Mouse (Mus musculus) liver, embryonic 13.5 days (tissue): ENCODE results near the gene Bmp5. TPM values are rescaled to one million over a fixed set of nuclear protein-coding genes. Genes with fewer than 3 reads are reported as not detected.

Experiments
- ATAC-seq: fragments of 200-750 bp; cut with Nextera tagmentation; 2 replicates; pipeline ENCODE4 v1.8.0; 2017; ENCODE audit warnings: low read depth, mild to moderate bottlenecking, moderate number of reproducible peaks, moderate library complexity
- DNase-seq: peaks from one replicate; pipeline ENCODE4 v3.0.0; 2022
- H3K27ac ChIP-seq: fragments of 300-500 bp; sonication (generic); 2 replicates; pipeline ENCODE4 v1.5.1; 2015; ENCODE audit warnings: moderate library complexity, mild to moderate bottlenecking, inconsistent platforms
- H3K27me3 ChIP-seq: fragments of 300-500 bp; sonication (generic); 2 replicates; pipeline ENCODE4 v1.6.1; 2015; ENCODE audit warnings: mild to moderate bottlenecking, inconsistent platforms
- H3K36me3 ChIP-seq: fragments of 300-500 bp; sonication (generic); 2 replicates; pipeline ENCODE4 v1.6.1; 2015; ENCODE audit warnings: mild to moderate bottlenecking, inconsistent platforms
- H3K4me1 ChIP-seq: fragments of 300-500 bp; sonication (generic); replicated peaks from 2 replicates; pipeline ENCODE4 v1.6.1; 2015; ENCODE audit warnings: inconsistent platforms
- H3K4me2 ChIP-seq: fragments of 300-500 bp; sonication (generic); 2 replicates; pipeline ENCODE4 v1.6.1; 2015; ENCODE audit warnings: inconsistent platforms, mild to moderate bottlenecking, moderate library complexity
- H3K4me3 ChIP-seq: fragments of 300-500 bp; sonication (generic); replicated peaks from 2 replicates; pipeline ENCODE4 v1.5.1; 2015; ENCODE audit warnings: mild to moderate bottlenecking, inconsistent platforms
- H3K9ac ChIP-seq: fragments of 300-500 bp; sonication (generic); 2 replicates; pipeline ENCODE4 v1.6.1; 2015; ENCODE audit warnings: mild to moderate bottlenecking, inconsistent platforms
- H3K9me3 ChIP-seq: fragments of 300-500 bp; sonication (generic); replicated peaks from 2 replicates; pipeline ENCODE4 v1.6.1; 2016; ENCODE audit warnings: inconsistent platforms
- WGBS: fragments of 180-500 bp; shearing (Covaris S2); methylation state at CpG from one replicate; pipeline ENCODE4 v1.1.7; 2015; ENCODE audit not compliant: insufficient replicate concordance; 5-methylcytosine and 5-hydroxymethylcytosine counted together
- polyA plus RNA-seq: library from polyadenylated mRNA; unstranded; fragments of >200 nt; fragmentation: Nextera tagmentation; extraction: Ambion mirVana; gene quantifications from 2 replicates; pipeline ENCODE4 v1.2.1, GENCODE M21; 2015

Gene Bmp5
- polyA plus RNA-seq: 1.9 and 2.5 TPM in 2 replicates

- no peaks in the 10 kb centered on the region for H3K36me3 ChIP-seq
- 47% methylated on average over 7 of the region's 7 CpGs for WGBS
- H3K9me3 ChIP-seq: no peaks in the 10 kb centered on the region
- H3K4me3 ChIP-seq: peak within 1 kb of the TSS; percentile 16; the same call in 1 of the 2 replicates
- no peak within 1 kb of the TSS for H3K27ac ChIP-seq
- DNase-seq (no peak), ATAC-seq (no peak)
- H3K4me2 ChIP-seq: no peak within 1 kb of the TSS
- H3K4me1 ChIP-seq: no peaks in the 10 kb centered on the region
- no peak within 1 kb of the TSS for H3K9ac ChIP-seq
- no peaks in the 10 kb centered on the region for H3K27me3 ChIP-seq
Measured at GRCm38 (mm10) chr9:75775129-75775845, at the start of gene Bmp5. TSS of gene Bmp5 (plus strand) at chr9:75775364.

- no peak for DNase-seq
- no peak overlapping the region for H3K4me3 ChIP-seq
Measured at GRCm38 (mm10) chr9:75760075-75760474, 15.1 kb upstream of the Bmp5 start.

GRCm38 (mm10) chr9:75761567-75761966 is 13.6 kb upstream of the Bmp5 start:
- no peak for ATAC-seq
- Histone ChIP-seq H3K4me2 (no peak overlapping the region), H3K4me1 (no peaks in the 10 kb centered on the region), H3K27ac (no peak overlapping the region), H3K27me3 (no peaks in the 10 kb centered on the region), H3K9ac (no peak overlapping the region), H3K9me3 (no peaks in the 10 kb centered on the region), H3K4me3 (no peak overlapping the region), H3K36me3 (no peaks in the 10 kb centered on the region)
- no peak for DNase-seq
- 64% methylated on average over 2 of the region's 2 CpGs for WGBS

More at GRCm38 (mm10) chr9:75760075-75760474, 15.1 kb upstream of the Bmp5 start:
- Histone ChIP-seq H3K4me1 (no peaks in the 10 kb centered on the region), H3K27ac (no peak overlapping the region), H3K36me3 (no peaks in the 10 kb centered on the region), H3K9ac (no peak overlapping the region), H3K9me3 (no peaks in the 10 kb centered on the region), H3K4me2 (no peak overlapping the region), H3K27me3 (no peaks in the 10 kb centered on the region)
- WGBS: 25% methylated on average over 5 of the region's 5 CpGs
- ATAC-seq: no peak

- Histone ChIP-seq H3K9ac (no peak overlapping the region), H3K27ac (no peak overlapping the region), H3K9me3 (no peaks in the 10 kb centered on the region), H3K4me3 (no peak overlapping the region), H3K36me3 (no peaks in the 10 kb centered on the region), H3K27me3 (no peaks in the 10 kb centered on the region), H3K4me2 (no peak overlapping the region), H3K4me1 (no peaks in the 10 kb centered on the region)
- 32% methylated on average over 5 of the region's 5 CpGs for WGBS
- ATAC-seq (no peak), DNase-seq (no peak)
Measured at GRCm38 (mm10) chr9:75762487-75762886, 12.7 kb upstream of the Bmp5 start.

GRCm38 (mm10) chr9:75764792-75765191 is 10.4 kb upstream of the Bmp5 start:
- Histone ChIP-seq H3K36me3 (no peaks in the 10 kb centered on the region), H3K4me2 (no peak overlapping the region), H3K27ac (no peak overlapping the region), H3K9me3 (no peaks in the 10 kb centered on the region), H3K27me3 (no peaks in the 10 kb centered on the region), H3K9ac (no peak overlapping the region), H3K4me3 (no peak overlapping the region), H3K4me1 (peaks cover 4% of the 10 kb centered on the region)
- DNase-seq: no peak
- 75% methylated on average over 7 of the region's 7 CpGs for WGBS
- no peak for ATAC-seq

- Histone ChIP-seq H3K9ac (no peak overlapping the region), H3K4me2 (no peak overlapping the region), H3K36me3 (no peaks in the 10 kb centered on the region), H3K9me3 (no peaks in the 10 kb centered on the region), H3K4me3 (no peak overlapping the region), H3K4me1 (peaks cover 4% of the 10 kb centered on the region), H3K27ac (no peak overlapping the region), H3K27me3 (no peaks in the 10 kb centered on the region)
- DNase-seq: no peak
- ATAC-seq: no peak
- 75% methylated on average over 5 of the region's 5 CpGs for WGBS
Measured at GRCm38 (mm10) chr9:75766521-75766920, 8.6 kb upstream of the Bmp5 start.

- Histone ChIP-seq H3K27ac (no peak overlapping the region), H3K27me3 (no peaks in the 10 kb centered on the region), H3K36me3 (no peaks in the 10 kb centered on the region), H3K9ac (no peak overlapping the region), H3K4me2 (no peak overlapping the region), H3K9me3 (no peaks in the 10 kb centered on the region), H3K4me1 (peaks cover 4% of the 10 kb centered on the region), H3K4me3 (no peak overlapping the region)
- DNase-seq (no peak), ATAC-seq (peak; percentile 63; the same call in 1 of the 2 replicates)
- 9% methylated on average over 3 of the region's 3 CpGs for WGBS
Measured at GRCm38 (mm10) chr9:75769042-75769441, 6.1 kb upstream of the Bmp5 start.

GRCm38 (mm10) chr9:75776153-75776552 is 989 bp downstream of the Bmp5 start:
- ATAC-seq: no peak
- H3K9me3 ChIP-seq: no peaks in the 10 kb centered on the region
- no peaks in the 10 kb centered on the region for H3K4me1 ChIP-seq
- H3K4me3 ChIP-seq: peak overlapping the region; percentile 16; the same call in 1 of the 2 replicates
- no peak overlapping the region for H3K27ac ChIP-seq
- no peak overlapping the region for H3K4me2 ChIP-seq
- no peak for DNase-seq
- no peaks in the 10 kb centered on the region for H3K27me3 ChIP-seq
- 53% methylated on average over 7 of the region's 7 CpGs for WGBS
- no peaks in the 10 kb centered on the region for H3K36me3 ChIP-seq
- H3K9ac ChIP-seq: no peak overlapping the region

- 60% methylated on average over 9 of the region's 9 CpGs for WGBS
- no peak overlapping the region for H3K27ac ChIP-seq
Measured at GRCm38 (mm10) chr9:75778762-75779346, 3.7 kb downstream of the Bmp5 start.

GRCm38 (mm10) chr9:75780558-75781276 is 5.6 kb downstream of the Bmp5 start:
- 35% methylated on average over 5 of the region's 5 CpGs for WGBS
- ATAC-seq: no peak
- Histone ChIP-seq H3K4me1 (no peaks in the 10 kb centered on the region), H3K9ac (no peak overlapping the region), H3K4me2 (no peak overlapping the region), H3K9me3 (no peaks in the 10 kb centered on the region), H3K27me3 (no peaks in the 10 kb centered on the region), H3K36me3 (no peaks in the 10 kb centered on the region), H3K27ac (no peak overlapping the region), H3K4me3 (no peak overlapping the region)
- DNase-seq: no peak

More at GRCm38 (mm10) chr9:75778762-75779346, 3.7 kb downstream of the Bmp5 start:
- H3K36me3 ChIP-seq: no peaks in the 10 kb centered on the region
- H3K9ac ChIP-seq: no peak overlapping the region
- no peak for ATAC-seq
- no peak overlapping the region for H3K4me3 ChIP-seq
- no peaks in the 10 kb centered on the region for H3K27me3 ChIP-seq
- no peaks in the 10 kb centered on the region for H3K9me3 ChIP-seq
- no peak overlapping the region for H3K4me2 ChIP-seq
- H3K4me1 ChIP-seq: no peaks in the 10 kb centered on the region
- DNase-seq: no peak

GRCm38 (mm10) chr9:75781600-75781999 is 6.4 kb downstream of the Bmp5 start:
- no peak for DNase-seq
- 54% methylated on average over 5 of the region's 5 CpGs for WGBS
- Histone ChIP-seq H3K4me3 (no peak overlapping the region), H3K36me3 (no peaks in the 10 kb centered on the region), H3K9ac (no peak overlapping the region), H3K4me2 (no peak overlapping the region), H3K4me1 (no peaks in the 10 kb centered on the region), H3K27me3 (no peaks in the 10 kb centered on the region), H3K27ac (no peak overlapping the region), H3K9me3 (no peaks in the 10 kb centered on the region)
- no peak for ATAC-seq
